Mouse (Mus musculus) effector memory CD4-positive, alpha-beta T cell, adult 7 months (primary cell): ENCODE results near the gene Mobp. TPM values are rescaled to one million over a fixed set of nuclear protein-coding genes. Genes with fewer than 3 reads are reported as not detected.

ENCODE experiments used
- polyA plus RNA-seq: library from polyadenylated mRNA; unstranded; fragments of 100-300 nt; shearing (Covaris generic); gene quantifications from one replicate; pipeline ENCODE4 v1.2.1, GENCODE M21; 2017

Gene Mobp
- polyA plus RNA-seq = 0.60 TPM

GRCm38 (mm10) chr9:120149222-120149828 is at the start of gene Mobp:
Gene Mobp, plus strand, starts transcription at chr9:120149707.

GRCm38 (mm10) chr9:120110211-120111018 is 39.1 kb upstream of the Mobp start, which contains the start of gene Slc25a38:
Gene Slc25a38, plus strand, starts transcription at chr9:120110374.

GRCm38 (mm10) chr9:120127538-120128251 is 21.8 kb upstream of the Mobp start, which contains the start of gene Rpsa:
Gene Rpsa, plus strand, starts transcription at chr9:120127689.

Other genes starting within 250 kb of the Mobp start
- gene Gorasp1, start 212.1 kb upstream of the Mobp start, polyA plus RNA-seq = 1.2 TPM
- 0.12 TPM for gene Ttc21a, start 212.1 kb upstream of the Mobp start, polyA plus RNA-seq
- gene Csrnp1, start 165.0 kb upstream of the Mobp start, polyA plus RNA-seq = 365 TPM
- gene Xirp1, start 126.1 kb upstream of the Mobp start, polyA plus RNA-seq = not detected
- 1.3 TPM for gene Cx3cr1, start 79.8 kb upstream of the Mobp start, polyA plus RNA-seq
- 6.7 TPM for gene Ccr8, start 57.6 kb upstream of the Mobp start, polyA plus RNA-seq
- 42.9 TPM for gene Slc25a38, start 39.3 kb upstream of the Mobp start, polyA plus RNA-seq
- 1,578 TPM for gene Rpsa, start 22.0 kb upstream of the Mobp start, polyA plus RNA-seq
- gene Myrip, start 151.8 kb downstream of the Mobp start, polyA plus RNA-seq = not detected